Mouse (Mus musculus) liver, embryonic 14.5 days (tissue): ENCODE data around the gene Ccdc63.

Experiments
- CTCF ChIP-seq: IDR thresholded peaks from 2 replicates; pipeline ENCODE4 v1.5.1; 2016; ENCODE audit warnings: antibody characterized with exemption, low read depth, control low read depth
- EP300 ChIP-seq: IDR thresholded peaks from 2 replicates; pipeline ENCODE4 v1.6.1; 2016; ENCODE audit warnings: antibody characterized with exemption, low read depth

DNA sequence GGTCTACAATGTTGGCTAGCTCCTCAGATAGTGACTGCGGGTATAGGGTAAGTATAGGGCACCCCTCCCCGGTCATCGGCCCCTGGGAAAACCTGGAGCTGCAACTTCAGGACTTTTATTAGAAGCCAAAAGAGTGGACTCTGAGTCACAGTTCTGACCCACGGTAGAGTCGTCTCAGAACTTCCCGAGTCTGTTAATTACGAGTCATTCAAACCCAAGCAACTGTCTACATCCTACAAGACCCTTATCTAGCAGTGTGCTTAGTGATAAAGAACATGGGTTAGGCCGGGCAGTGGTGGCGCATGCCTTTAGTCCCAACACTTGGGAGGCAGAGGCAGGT lies 7.6 kb downstream of the Ccdc63 start:
- TF ChIP-seq CTCF = no peak
- TF ChIP-seq EP300 = no peak
